29 mouse cellular contexts compared by ENCODE assay signal in genomic region chr14:101748436-101748835, GRCm38 (mm10). TPM values are rescaled to one million over a fixed set of nuclear protein-coding genes. Genes with fewer than 3 reads are reported as not detected.
"Had no signal": no experiment of that assay in that cellular context is flagged by ENCODE, and none has a peak within 500 bp of the region (broad histone marks: within the 10 kb centered on the region; RNA-seq: fewer than 3 reads in every experiment).

No protein-coding gene starts in this region.

- H3K4me3 ChIP-seq: embryonic facial prominence, embryonic 10.5 days; embryonic facial prominence, embryonic 12.5 days; embryonic facial prominence, embryonic 13.5 days; embryonic facial prominence, embryonic 15.5 days; erythroblast, embryonic 14.5 days; forebrain, embryonic 10.5 days; forebrain, embryonic 12.5 days; forebrain, embryonic 13.5 days; forebrain, embryonic 15.5 days; gastrocnemius, adult 2 months had no signal

- H3K36me3 ChIP-seq: embryonic facial prominence, embryonic 10.5 days; embryonic facial prominence, embryonic 12.5 days; embryonic facial prominence, embryonic 13.5 days; embryonic facial prominence, embryonic 15.5 days; forebrain, embryonic 10.5 days; forebrain, embryonic 12.5 days; forebrain, embryonic 15.5 days had no signal

- H3K27ac ChIP-seq: embryonic facial prominence, embryonic 10.5 days; embryonic facial prominence, embryonic 12.5 days; embryonic facial prominence, embryonic 13.5 days; embryonic facial prominence, embryonic 15.5 days; forebrain, embryonic 10.5 days; forebrain, embryonic 12.5 days; forebrain, embryonic 13.5 days; forebrain, embryonic 15.5 days; gastrocnemius, adult 2 months had no signal

- DNase-seq: cerebellum, adult 18-20 months; cerebellum, adult 2 months; cerebellum, adult 8-10 months; cerebellum, adult 9-10 months; cerebellum, adult 9-11 months; cerebellum, postnatal 10 days; cerebellum, postnatal 14 days; cerebellum, postnatal 25 days; cerebellum, postnatal 36 days; embryo, embryonic 11 days; forebrain, postnatal 0 days; gastrocnemius, adult 2 months; gastrocnemius, postnatal 10 days; gastrocnemius, postnatal 14 days; gastrocnemius, postnatal 25 days; gastrocnemius, postnatal 36 days; heart, adult 11 months had no signal

- H3K9me3 ChIP-seq: embryonic facial prominence, embryonic 10.5 days; embryonic facial prominence, embryonic 12.5 days; embryonic facial prominence, embryonic 13.5 days; embryonic facial prominence, embryonic 15.5 days; forebrain, embryonic 10.5 days; forebrain, embryonic 12.5 days; forebrain, embryonic 13.5 days; forebrain, embryonic 15.5 days had no signal

- H3K9ac ChIP-seq: embryonic facial prominence, embryonic 12.5 days; embryonic facial prominence, embryonic 13.5 days; embryonic facial prominence, embryonic 15.5 days; forebrain, embryonic 12.5 days; forebrain, embryonic 13.5 days; forebrain, embryonic 15.5 days; forebrain, postnatal 0 days had no signal

- H3K4me1 ChIP-seq: embryonic facial prominence, embryonic 12.5 days; forebrain, embryonic 10.5 days; forebrain, embryonic 12.5 days; forebrain, embryonic 13.5 days; forebrain, embryonic 15.5 days had no signal

- H3K27me3 ChIP-seq: embryonic facial prominence, embryonic 12.5 days; embryonic facial prominence, embryonic 13.5 days; embryonic facial prominence, embryonic 15.5 days; forebrain, embryonic 12.5 days; forebrain, embryonic 13.5 days; forebrain, embryonic 15.5 days had no signal

- ATAC-seq: forebrain, embryonic 13.5 days; forebrain, embryonic 14.5 days; forebrain, embryonic 15.5 days; forebrain, embryonic 16.5 days; forebrain, postnatal 0 days had no signal

- H3K4me2 ChIP-seq: embryonic facial prominence, embryonic 12.5 days; embryonic facial prominence, embryonic 13.5 days; embryonic facial prominence, embryonic 15.5 days; forebrain, embryonic 12.5 days; forebrain, embryonic 13.5 days; forebrain, embryonic 15.5 days had no signal

RNA-seq across cellular contexts. Expression of gene Gm9922, which starts 18.8 kb away (rescaled TPM):
- polyA plus RNA-seq: embryonic facial prominence, embryonic 11.5 days; erythroblast, embryonic 14.5 days; forebrain, embryonic 10.5 days; forebrain, embryonic 13.5 days; forebrain, embryonic 14.5 days had no signal
